Mouse (Mus musculus): ENCODE data around the gene Ccdc194. TPM values are rescaled to one million over a fixed set of nuclear protein-coding genes. Genes with fewer than 3 reads are reported as not detected.

Ccdc194 gene
- 0.08 TPM for polyA plus RNA-seq (2021)

DNA sequence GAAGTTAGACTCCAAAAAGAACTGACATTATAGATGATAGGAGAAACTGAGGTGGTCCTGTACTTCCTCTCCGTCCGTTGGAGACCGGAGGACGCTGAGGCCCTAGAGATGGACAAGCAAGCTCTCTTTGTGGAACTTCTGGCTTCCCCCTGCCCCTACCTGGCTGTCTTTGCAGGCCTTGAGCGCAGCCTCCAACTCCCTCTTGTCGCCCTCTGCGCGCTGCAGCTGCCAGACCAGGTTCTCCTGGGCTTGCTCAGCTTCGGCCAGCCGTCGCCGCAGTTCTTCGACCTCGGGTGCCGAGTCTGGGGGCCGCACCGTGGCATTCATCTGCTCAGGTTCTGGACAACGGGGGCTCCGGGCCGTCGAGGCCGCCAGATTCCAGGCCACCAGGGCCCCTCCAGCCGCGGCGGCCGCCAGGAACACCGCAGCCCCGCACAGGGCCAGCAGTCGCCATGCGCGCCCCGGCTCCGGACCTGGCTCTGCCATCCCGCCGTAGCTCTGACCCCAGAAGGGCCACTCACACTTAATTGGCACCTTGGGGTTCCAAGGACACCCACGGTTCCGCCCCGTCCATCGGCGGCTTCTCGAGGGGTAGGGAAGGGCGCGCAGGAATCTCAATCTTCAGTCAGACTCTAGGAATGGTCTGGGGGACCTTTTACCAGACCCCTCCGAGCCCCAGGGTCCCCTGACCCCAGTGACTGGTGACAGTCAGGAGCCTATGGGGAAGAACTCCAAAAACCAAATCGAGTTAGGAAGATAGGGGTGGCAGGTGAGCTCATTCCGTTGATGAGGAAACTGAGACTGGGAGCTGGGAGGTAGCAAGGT lies at the start of gene Ccdc194:
Gene Ccdc194, minus strand, starts transcription at position 486 of the 825 bp plus-strand sequence.
- CTCF ChIA-PET, result interaction anchor here (1.1 kb wide), 1 partner anchor 30 kb away, joined by 3 read pairs; no protein-coding TSS in a partner anchor
- in situ Hi-C loops (cut with MboI; ENCODE audit: low pct_unique_long_range_greater_than_20kb), result no loop called here
- no peak for TF ChIP-seq CTCF (IDR thresholded peaks at IDR 0.05)
- ATAC-seq, result no peak
- H3K27me3 ChIP-seq, result no peaks in the 10 kb centered on the region
- POLR2A ChIA-PET, result interaction anchor here (0.7 kb wide), 2 partner anchors 37 to 63 kb away, joined by 3 read pairs; partner anchors contain the start of gene Gtpbp3
- no peak for DNase-seq (ENCODE audit: low read depth, low spot score)

DNA sequence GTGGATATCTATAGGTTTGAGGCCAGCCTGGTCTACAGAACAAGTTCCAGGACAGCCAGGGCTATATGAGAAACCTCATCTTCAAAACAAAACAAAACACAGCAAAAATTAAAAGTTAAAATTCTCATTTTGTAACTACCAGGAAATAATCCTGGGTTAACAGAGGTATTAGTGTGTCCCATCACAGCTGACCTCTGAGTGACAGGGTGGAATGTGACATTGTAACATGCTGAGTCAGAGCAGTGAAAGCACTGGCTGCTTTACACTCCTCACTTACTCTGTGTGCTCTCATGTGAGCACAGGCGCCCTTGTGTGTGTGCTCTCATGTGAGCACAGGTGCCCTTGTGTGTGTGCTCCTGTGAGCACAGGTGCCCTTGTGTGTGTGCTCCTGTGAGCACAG lies 49.5 kb upstream of the Ccdc194 start:
- no peak for TF ChIP-seq CTCF (IDR thresholded peaks at IDR 0.05)
- DNase-seq (ENCODE audit: low read depth, low spot score), result no peak
- no peak for ATAC-seq
- POLR2A ChIA-PET, result no interaction called here
- no peaks in the 10 kb centered on the region for H3K27me3 ChIP-seq
- in situ Hi-C loops (cut with MboI; ENCODE audit: low pct_unique_long_range_greater_than_20kb), result no loop called here
- CTCF ChIA-PET, result no interaction called here

DNA sequence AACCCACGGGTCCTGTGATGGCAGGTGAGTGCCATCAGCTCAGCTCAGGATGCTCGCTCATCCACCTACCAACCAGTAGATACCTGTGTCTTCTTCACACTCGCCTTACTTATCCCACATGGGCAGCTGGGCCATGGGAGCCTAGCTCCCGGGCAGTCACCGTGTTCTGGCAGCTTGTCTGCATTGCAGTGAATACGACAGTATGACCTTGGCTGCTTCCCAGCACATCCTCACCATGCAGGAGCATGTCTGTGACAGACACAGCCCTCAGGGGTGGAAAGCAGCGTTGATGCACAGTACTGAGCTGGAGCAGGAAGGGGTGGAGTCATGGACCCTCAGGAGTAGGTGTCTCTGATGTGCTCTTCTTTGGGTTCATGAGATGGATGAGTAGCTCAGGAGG lies 48.9 kb upstream of the Ccdc194 start:
- CTCF ChIA-PET, result no interaction called here
- no peak for DNase-seq (ENCODE audit: low read depth, low spot score)
- in situ Hi-C loops (cut with MboI; ENCODE audit: low pct_unique_long_range_greater_than_20kb), result no loop called here
- no peak for TF ChIP-seq CTCF (IDR thresholded peaks at IDR 0.05)
- no peak for ATAC-seq
- no peaks in the 10 kb centered on the region for H3K27me3 ChIP-seq
- POLR2A ChIA-PET, result no interaction called here

DNA sequence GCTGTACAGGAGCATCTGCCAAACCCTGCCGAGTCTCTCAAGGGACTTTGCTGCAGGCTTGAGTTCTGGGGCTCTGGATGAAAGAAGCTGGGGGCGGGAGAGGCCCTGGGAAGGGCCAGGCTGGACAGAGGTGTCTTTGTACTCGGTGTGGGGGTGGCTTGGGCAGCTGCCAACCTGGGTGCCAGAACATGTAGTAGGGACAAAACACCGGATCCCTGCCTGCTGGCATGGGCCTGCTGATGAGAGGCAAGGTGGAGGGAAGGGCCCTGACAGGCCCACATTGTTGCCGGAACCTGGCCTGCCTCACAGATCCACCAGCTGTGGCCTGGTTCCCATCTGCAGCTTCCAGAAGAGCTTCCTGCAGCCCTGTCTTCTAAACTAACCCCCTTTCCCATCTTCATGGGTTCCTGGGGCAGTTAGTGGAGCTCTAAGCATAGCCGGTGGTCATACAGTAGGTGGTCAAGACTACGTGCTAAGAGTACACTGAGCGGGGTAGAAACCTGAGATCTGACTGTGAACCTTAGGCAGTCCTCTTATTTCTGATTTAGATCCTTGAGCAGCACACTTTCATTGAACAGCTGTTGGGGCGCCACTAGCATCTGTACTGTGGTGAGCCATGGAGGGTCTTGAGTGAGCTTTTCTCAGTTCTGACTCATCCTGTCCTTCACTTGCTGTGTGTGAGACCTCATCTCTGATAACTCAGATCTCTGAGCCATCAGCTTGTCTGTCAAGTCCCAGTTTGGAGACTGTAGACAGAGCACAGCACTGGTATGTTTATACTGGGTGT lies 47.5 kb upstream of the Ccdc194 start:
- ATAC-seq (no peak), DNase-seq (ENCODE audit: low read depth, low spot score) (no peak)
- no peaks in the 10 kb centered on the region for H3K27me3 ChIP-seq
- ChIA-PET POLR2A (interaction anchor here (1.1 kb wide), 1 partner anchor 18 kb away, joined by 3 read pairs; no protein-coding TSS in a partner anchor), CTCF (interaction anchor here (0.7 to 1.7 kb wide), 4 partner anchors 10 to 88 kb away, joined by 3 to 6 read pairs (median 3); no protein-coding TSS in a partner anchor)
- TF ChIP-seq CTCF (IDR thresholded peaks at IDR 0.05), result no peak
- in situ Hi-C loops (cut with MboI; ENCODE audit: low pct_unique_long_range_greater_than_20kb), result no loop called here

DNA sequence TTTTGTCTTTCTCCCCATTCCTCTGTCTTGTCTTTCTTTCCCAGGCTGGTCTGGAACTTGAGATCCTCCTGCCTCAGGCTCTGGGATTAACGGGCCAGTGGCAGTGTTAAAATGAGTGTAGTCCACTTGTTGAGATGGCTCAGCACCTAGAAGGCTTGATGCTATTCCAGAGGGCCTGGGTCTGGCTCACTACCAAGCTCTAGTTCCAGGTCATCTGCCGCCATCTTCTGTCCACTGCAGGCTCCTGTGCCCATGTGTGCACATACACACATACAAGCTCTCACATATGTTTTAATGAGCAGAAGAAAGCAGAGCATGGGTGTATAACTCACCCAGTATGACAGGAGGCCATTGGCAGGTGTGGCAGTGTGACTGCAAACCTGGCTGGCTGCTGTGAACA lies 46.6 kb upstream of the Ccdc194 start:
- in situ Hi-C loops (cut with MboI; ENCODE audit: low pct_unique_long_range_greater_than_20kb), result no loop called here
- ATAC-seq, result no peak
- DNase-seq (ENCODE audit: low read depth, low spot score), result no peak
- ChIA-PET CTCF (interaction anchor here (1.7 kb wide), 2 partner anchors 9 to 89 kb away, joined by 3 to 6 read pairs; no protein-coding TSS in a partner anchor), POLR2A (no interaction called here)
- TF ChIP-seq CTCF (IDR thresholded peaks at IDR 0.05), result no peak
- H3K27me3 ChIP-seq, result no peaks in the 10 kb centered on the region

DNA sequence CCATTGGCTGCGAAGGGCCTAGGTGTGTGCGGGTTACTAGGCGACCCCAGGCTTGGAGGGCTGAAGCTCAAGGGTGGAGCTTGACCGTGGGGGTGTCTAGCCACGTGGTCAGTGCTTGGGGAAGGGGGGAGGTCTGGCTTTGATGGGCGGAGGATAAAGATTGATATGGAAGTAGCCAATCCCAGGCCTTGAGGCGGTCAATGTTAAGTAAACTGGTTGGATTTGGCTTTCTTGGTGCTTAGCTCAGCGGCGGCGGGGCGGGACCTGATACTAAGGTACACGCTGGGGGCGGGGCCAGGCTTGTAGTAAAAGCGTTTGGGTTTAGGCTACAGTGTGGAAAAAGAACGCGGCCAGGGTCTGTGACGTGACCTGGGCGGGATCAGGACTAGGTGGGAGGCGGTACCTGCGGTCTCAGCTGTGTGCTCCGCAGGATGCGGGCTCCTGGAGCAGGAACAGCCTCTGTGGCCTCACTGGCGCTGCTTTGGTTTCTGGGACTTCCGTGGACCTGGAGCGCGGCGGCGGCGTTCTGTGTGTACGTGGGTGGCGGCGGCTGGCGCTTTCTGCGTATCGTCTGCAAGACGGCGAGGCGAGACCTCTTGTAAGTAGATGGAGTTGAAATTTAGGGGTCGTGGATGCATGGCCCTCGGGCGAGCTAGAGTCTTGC lies 44.9 kb upstream of the Ccdc194 start:
- no peak for TF ChIP-seq CTCF (IDR thresholded peaks at IDR 0.05)
- POLR2A ChIA-PET, result interaction anchor here (1.2 to 4.0 kb wide), 2 partner anchors 21 to 24 kb away, joined by 6 to 12 read pairs; partner anchors contain the start of gene Pgls
- in situ Hi-C loops (cut with MboI; ENCODE audit: low pct_unique_long_range_greater_than_20kb), result no loop called here

DNA sequence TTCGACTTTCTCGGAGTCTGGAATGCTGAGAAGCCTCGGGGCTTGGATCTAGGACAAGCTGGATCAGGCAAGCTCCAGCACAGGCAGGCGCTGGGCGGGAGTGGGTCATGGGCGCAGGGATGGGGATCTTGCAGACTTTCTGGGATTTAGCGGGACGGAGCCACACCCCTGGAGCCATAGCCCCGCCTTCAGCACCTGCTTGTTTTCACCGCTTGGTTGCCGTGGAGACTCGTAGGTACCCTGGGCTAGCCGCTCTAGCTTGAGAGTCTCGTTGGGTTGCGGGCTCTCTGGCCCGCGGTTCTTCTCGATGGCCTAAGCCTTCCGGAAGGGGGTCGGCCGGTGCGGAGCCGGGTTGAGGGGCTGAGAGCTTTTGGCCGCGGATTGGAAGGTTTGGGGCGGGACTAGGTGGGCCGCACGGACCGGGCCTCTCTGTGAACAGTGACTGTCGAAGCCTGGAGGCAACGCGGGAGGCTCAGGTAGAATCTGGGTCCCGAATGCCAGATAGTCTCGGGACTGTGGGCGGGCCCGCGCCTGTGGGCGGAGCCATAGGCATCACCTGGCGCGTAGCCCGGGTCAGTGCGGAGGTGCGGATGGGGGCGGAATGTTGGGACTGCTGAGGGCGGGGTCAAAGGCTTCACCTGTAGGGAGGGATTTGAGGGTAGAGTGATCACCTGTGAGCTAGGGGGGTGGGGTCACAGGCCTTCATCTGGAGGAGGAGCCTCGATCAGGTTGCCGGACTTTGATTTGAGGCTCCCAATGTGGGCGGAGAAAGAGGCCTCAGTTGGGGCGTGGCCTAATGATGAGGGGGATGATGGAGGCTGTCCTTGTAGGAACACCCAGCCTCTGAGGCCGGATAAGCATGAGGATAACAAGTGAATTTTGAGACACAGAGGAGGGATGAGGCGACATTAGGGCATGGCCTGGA lies 44.1 kb upstream of the Ccdc194 start:
- in situ Hi-C loops (cut with MboI; ENCODE audit: low pct_unique_long_range_greater_than_20kb), result no loop called here
- CTCF ChIA-PET, result interaction anchor here (0.8 to 2.4 kb wide), 7 partner anchors 8 to 91 kb away, joined by 3 to 9 read pairs (median 4); no protein-coding TSS in a partner anchor

More for the DNA sequence above, 44.9 kb upstream of the Ccdc194 start:
- DNase-seq (ENCODE audit: low read depth, low spot score) (peak; percentile 86), ATAC-seq (peak; percentile 70)
- CTCF ChIA-PET, result interaction anchor here (0.8 to 1.1 kb wide), 5 partner anchors 9 to 91 kb away, joined by 3 to 4 read pairs (median 3); no protein-coding TSS in a partner anchor
- no peaks in the 10 kb centered on the region for H3K27me3 ChIP-seq

DNA sequence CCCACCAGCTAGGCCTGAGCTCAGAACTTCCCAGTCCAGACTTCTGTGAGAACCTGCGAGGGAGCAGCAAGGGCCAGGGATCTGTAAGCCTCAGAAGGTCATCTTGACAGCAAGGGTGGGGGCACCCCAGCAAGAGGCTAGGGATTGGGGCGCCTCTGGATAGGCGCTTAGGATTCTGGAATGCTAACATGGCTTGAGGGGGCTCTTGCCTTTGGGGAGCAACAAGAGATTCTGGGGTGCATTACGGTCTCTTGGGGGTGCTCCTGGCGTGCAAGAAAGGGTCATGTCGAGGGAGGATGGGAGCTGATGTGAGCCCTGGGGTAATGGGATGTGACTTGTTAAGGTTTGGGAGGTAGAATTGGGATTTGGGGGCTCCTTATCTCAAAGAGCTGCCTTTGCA lies 43.4 kb upstream of the Ccdc194 start:
- no peak for ATAC-seq
- ChIA-PET POLR2A (interaction anchor here (0.7 to 4.0 kb wide), 6 partner anchors 9 to 77 kb away, joined by 3 to 12 read pairs (median 6); partner anchors contain the start of gene Pgls), CTCF (interaction anchor here (0.9 to 2.4 kb wide), 6 partner anchors 13 to 92 kb away, joined by 3 to 9 read pairs (median 4); no protein-coding TSS in a partner anchor)
- no peak for TF ChIP-seq CTCF (IDR thresholded peaks at IDR 0.05)
- no peaks in the 10 kb centered on the region for H3K27me3 ChIP-seq
- in situ Hi-C loops (cut with MboI; ENCODE audit: low pct_unique_long_range_greater_than_20kb), result no loop called here
- DNase-seq (ENCODE audit: low read depth, low spot score), result no peak

More for the DNA sequence above, 44.1 kb upstream of the Ccdc194 start:
- POLR2A ChIA-PET, result interaction anchor here (1.0 to 4.0 kb wide), 6 partner anchors 8 to 25 kb away, joined by 3 to 12 read pairs (median 8); partner anchors contain the start of gene Pgls
- H3K27me3 ChIP-seq, result no peaks in the 10 kb centered on the region
- ATAC-seq, result peak; percentile 42
- no peak for DNase-seq (ENCODE audit: low read depth, low spot score)
- TF ChIP-seq CTCF (IDR thresholded peaks at IDR 0.05), result no peak

DNA sequence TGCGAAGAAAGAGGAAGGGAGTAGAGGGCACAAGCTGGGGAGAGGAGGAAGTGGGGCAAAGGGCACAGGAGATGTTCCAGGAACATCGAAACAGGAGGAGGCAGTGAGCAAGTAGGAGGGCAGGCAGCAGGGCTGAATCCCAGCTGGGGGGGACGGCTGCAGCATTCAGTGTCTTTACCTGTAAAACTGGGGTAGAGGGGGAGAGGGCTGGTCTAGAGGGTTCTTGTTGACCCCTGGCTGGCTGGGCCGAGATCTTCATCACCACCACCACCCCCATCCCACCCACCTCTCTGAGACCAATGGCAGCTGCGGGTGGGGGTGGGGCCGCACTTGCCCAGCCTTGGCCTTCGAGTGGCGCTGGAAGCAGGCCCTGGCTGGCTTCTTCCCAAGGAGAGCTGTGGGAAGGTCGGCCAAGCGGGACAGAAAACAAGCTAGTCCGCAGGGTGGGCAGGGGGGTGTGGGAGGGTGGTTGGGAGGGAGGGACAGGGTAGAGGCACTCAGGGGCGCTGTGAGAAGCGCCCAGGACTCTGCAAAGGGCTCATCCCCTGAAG lies 43.0 kb upstream of the Ccdc194 start, which contains the start of gene Slc27a1:
Gene Slc27a1, plus strand, starts transcription at position 496 of the 551 bp plus-strand sequence.
- TF ChIP-seq CTCF (IDR thresholded peaks at IDR 0.05), result no peak
- ChIA-PET CTCF (interaction anchor here (0.9 to 2.4 kb wide), 6 partner anchors 13 to 92 kb away, joined by 3 to 9 read pairs (median 4); no protein-coding TSS in a partner anchor), POLR2A (interaction anchor here (0.7 to 4.0 kb wide), 4 partner anchors 10 to 78 kb away, joined by 3 to 12 read pairs (median 10); partner anchors contain the start of gene Pgls)
- no peaks in the 10 kb centered on the region for H3K27me3 ChIP-seq
- no peak for ATAC-seq
- DNase-seq (ENCODE audit: low read depth, low spot score), result no peak
- in situ Hi-C loops (cut with MboI; ENCODE audit: low pct_unique_long_range_greater_than_20kb), result no loop called here

All from Patski (cell line).